Mouse (Mus musculus) E14TG2a.4 (cell line): ENCODE measurements around the gene Srgn.

ENCODE experiments used
- H3K27me3 ChIP-seq: 2 replicates; pipeline ENCODE4 v1.6.1; 2014; ENCODE audit warnings: low read length, control low read depth; ENCODE audit not compliant: insufficient read depth
- H3K36me3 ChIP-seq: 2 replicates; pipeline ENCODE4 v1.6.1; 2014; ENCODE audit warnings: low read length, control low read depth; ENCODE audit not compliant: insufficient read depth
- H3K4me1 ChIP-seq: replicated peaks from 2 replicates; pipeline ENCODE4 v1.6.1; 2014; ENCODE audit warnings: low read depth, low read length, control low read depth
- H3K4me3 ChIP-seq: replicated peaks from 2 replicates; pipeline ENCODE4 v1.5.1; 2014; ENCODE audit warnings: mild to moderate bottlenecking, low read length
- H3K9me3 ChIP-seq: 2 replicates; pipeline ENCODE4 v1.6.1; 2014; ENCODE audit warnings: low read length, control low read depth
- CTCF ChIP-seq: conservative IDR thresholded peaks from 2 replicates; pipeline ENCODE4 v1.5.1; 2014; ENCODE audit warnings: low read length
- NANOG ChIP-seq: IDR thresholded peaks from 2 replicates; pipeline ENCODE4 v1.6.1; 2014; ENCODE audit warnings: borderline replicate concordance, low read length, mixed read lengths
- POU5F1 ChIP-seq: IDR thresholded peaks from 2 replicates; pipeline ENCODE4 v1.6.1; 2014; ENCODE audit warnings: low read length, borderline replicate concordance

Gene Srgn

DNA sequence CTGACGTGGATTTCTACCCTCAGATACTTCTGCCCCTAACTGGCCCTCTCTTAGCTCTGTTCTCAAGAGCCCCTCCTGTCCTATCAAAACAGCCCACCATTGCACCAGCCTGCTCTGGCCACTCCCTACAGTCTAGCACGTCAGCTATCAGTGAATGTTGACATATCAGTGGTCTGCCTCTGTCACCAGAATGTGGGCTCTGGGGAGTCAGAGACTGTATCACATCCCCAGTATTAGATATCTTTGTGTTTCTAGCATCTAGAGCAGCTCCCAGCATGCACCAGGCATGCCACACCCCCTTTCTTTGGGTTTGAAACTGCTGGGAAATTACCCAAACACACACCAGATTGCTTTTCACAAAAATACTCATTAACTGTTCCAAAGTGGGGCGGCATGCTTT lies 13.5 kb upstream of the Srgn start:
- TF ChIP-seq POU5F1 (no peak), NANOG (no peak), CTCF (no peak)
- Histone ChIP-seq H3K4me3 (no peak overlapping the region), H3K36me3 (no peaks in the 10 kb centered on the region), H3K4me1 (peaks cover 11% of the 10 kb centered on the region), H3K27me3 (peaks cover 2% of the 10 kb centered on the region; the same call in 1 of the 2 replicates), H3K9me3 (no peaks in the 10 kb centered on the region)

DNA sequence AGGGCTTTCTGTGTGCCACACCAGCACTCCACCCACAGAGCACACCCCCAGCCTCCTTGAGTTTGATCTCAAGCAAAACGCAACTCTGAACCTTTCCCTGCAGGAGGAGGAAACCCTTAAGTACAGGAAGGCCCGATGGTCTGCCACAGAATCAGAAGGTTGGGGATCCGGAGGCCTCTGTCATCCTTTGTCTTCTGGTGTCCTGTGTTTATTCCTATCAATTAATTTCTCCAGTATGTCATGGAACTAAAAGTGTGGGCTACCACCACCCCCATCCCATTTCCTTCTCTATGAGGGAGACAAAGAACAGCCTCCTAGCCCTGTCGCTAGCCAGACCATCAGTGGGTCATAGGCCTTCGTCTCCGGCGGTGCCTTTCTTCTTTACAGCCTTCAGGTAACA lies 7.3 kb upstream of the Srgn start:
- TF ChIP-seq CTCF (no peak), POU5F1 (no peak), NANOG (no peak)
- Histone ChIP-seq H3K36me3 (no peaks in the 10 kb centered on the region), H3K27me3 (no peaks in the 10 kb centered on the region), H3K9me3 (no peaks in the 10 kb centered on the region), H3K4me3 (no peak overlapping the region), H3K4me1 (no peaks in the 10 kb centered on the region)

DNA sequence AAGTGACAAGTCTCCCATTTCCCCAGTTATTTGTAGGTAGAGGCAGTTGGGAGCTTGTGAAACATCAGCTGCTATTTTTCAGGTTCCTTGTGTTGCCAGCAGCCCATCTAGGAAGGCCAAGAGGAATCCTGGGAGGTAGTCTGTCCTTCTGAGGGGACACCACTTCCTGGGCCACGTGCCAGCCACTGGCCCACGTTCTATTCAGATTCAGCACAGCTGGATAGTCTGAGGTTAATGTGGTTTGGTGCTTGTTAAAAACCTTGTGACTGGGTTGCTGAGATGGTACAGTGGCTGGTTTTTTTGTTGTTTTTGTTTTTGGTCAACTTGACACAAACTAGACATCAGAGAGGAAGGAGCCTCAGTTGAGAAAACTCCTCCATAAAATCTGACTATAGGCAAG lies 5.6 kb upstream of the Srgn start:
- Histone ChIP-seq H3K36me3 (no peaks in the 10 kb centered on the region), H3K4me3 (no peak overlapping the region), H3K4me1 (no peaks in the 10 kb centered on the region), H3K9me3 (no peaks in the 10 kb centered on the region), H3K27me3 (no peaks in the 10 kb centered on the region)
- TF ChIP-seq CTCF, result no peak
- no peak for TF ChIP-seq NANOG
- no peak for TF ChIP-seq POU5F1

DNA sequence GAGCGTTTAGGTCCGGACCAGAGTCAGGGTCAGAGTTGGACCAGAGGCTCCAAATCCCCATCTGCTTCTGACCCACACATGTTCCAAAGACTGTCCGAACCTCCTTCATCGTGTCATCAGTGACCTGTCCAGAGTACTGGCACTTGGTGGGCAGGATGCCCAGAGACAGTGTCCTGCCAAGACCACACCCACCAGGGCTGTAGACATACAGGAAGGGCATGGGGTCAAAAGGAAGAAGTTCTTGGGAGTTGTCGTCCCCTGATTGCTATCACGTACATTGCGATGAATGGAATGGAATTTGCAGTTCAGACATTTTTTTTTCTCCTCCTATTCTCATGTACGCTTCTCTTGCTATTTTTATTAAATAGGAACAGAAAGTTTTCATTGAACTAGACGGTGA lies 2.9 kb upstream of the Srgn start:
- Histone ChIP-seq H3K4me3 (no peak overlapping the region), H3K4me1 (no peaks in the 10 kb centered on the region; the same call in 1 of the 2 replicates), H3K36me3 (no peaks in the 10 kb centered on the region), H3K27me3 (no peaks in the 10 kb centered on the region), H3K9me3 (no peaks in the 10 kb centered on the region)
- TF ChIP-seq NANOG (no peak), POU5F1 (no peak), CTCF (no peak)

DNA sequence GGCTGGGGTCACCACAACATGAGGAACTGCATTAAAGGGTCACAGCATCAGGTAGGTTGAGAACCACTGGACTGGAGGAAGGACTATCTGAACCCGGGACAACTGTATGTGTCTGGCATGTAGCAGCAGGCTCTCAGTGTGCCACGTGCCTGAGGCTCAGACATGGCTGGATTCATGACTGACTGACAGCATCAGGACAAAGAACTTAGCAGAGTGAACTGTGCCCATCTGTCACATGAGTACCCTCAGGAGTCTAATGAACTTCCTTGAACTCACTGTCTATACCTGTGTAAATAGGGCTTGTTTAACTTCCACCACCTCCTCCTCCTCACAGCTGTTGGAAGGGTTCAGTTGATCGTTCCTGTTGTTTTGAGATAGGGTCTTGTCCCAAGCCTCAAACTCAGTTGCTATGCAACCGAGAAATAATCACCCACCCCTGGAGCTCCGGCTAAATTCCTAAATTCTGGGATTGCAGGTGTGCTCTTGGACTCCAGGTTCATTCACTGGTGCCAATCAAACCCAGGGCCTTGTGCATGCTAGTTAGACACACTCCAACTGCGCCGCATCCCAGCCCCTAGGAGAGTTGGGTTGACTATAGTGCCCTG lies 4.8 kb downstream of the Srgn start:
- no peaks in the 10 kb centered on the region for H3K27me3 ChIP-seq
- TF ChIP-seq POU5F1 (no peak), CTCF (no peak), NANOG (no peak)
- H3K36me3 ChIP-seq, result no peaks in the 10 kb centered on the region
- H3K4me1 ChIP-seq, result peaks cover 34% of the 10 kb centered on the region
- no peak overlapping the region for H3K4me3 ChIP-seq
- no peaks in the 10 kb centered on the region for H3K9me3 ChIP-seq

DNA sequence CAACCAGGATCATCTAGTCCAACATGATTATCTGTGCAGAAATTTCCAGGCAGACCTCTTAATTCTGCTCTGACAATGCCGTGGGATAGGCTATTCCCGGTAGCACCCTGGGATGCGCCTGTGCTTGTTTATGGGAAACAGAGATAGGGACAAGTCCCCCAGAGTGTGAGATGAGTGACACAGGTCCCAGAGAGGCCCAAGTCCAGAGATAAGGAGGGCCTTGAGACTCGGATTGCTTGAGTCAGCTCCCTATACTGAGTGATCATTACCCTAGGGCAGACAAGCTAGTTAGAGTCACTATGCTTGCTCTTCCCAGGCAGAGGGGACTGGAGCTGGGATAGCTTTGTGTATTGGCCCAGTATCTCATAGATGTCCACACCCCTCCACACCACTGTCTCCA lies 5.5 kb downstream of the Srgn start:
- H3K27me3 ChIP-seq, result no peaks in the 10 kb centered on the region
- H3K4me1 ChIP-seq, result peaks cover 41% of the 10 kb centered on the region
- no peak overlapping the region for H3K4me3 ChIP-seq
- H3K9me3 ChIP-seq, result no peaks in the 10 kb centered on the region
- H3K36me3 ChIP-seq, result no peaks in the 10 kb centered on the region
- TF ChIP-seq CTCF (no peak), POU5F1 (no peak)

DNA sequence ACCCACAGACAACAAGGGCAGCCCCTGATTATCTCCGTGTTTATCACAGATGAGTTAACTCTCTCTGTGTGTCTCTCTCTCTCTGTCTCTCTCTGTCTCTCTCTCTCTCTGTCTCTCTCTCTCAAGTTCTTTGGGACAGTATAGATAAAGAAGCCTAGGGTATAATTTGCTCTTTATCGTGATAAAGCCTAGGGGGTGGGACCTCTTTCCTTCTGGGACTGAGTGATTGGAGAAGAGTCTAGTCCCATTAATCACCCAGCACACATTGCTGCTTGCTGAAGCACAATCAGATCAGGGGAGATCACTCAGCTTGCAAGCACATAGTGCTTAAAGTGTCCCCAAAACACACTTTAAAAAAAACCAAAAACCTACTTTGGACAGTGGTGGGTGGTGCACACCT lies 6.3 kb downstream of the Srgn start:
- no peaks in the 10 kb centered on the region for H3K36me3 ChIP-seq
- TF ChIP-seq NANOG (no peak), CTCF (no peak)
- H3K4me3 ChIP-seq, result no peak overlapping the region
- no peaks in the 10 kb centered on the region for H3K27me3 ChIP-seq
- H3K4me1 ChIP-seq, result peaks cover 47% of the 10 kb centered on the region
- no peaks in the 10 kb centered on the region for H3K9me3 ChIP-seq

DNA sequence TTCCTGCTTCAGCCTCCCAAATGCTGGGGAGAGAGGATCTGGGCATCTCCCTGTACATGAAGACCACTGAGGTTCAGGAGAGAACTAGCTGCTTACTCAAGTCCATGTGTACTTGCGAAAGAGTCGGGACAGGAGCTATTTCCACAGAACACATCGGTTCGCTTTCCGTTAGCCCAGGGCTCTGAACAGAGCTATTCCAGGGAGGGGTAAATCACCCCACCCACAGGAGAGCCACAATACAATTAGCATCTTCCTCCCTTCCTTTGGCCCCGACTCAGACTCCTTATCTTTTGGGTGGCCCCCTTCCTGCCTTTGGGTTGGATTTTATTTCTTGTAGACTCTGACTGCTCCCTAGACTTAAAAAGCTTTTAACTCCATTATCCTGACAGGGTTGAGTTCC lies 9.7 kb downstream of the Srgn start:
- no peaks in the 10 kb centered on the region for H3K36me3 ChIP-seq
- peaks cover 52% of the 10 kb centered on the region for H3K4me1 ChIP-seq
- TF ChIP-seq CTCF (no peak), POU5F1 (no peak), NANOG (no peak)
- H3K9me3 ChIP-seq, result no peaks in the 10 kb centered on the region
- H3K27me3 ChIP-seq, result no peaks in the 10 kb centered on the region
- H3K4me3 ChIP-seq, result no peak overlapping the region

DNA sequence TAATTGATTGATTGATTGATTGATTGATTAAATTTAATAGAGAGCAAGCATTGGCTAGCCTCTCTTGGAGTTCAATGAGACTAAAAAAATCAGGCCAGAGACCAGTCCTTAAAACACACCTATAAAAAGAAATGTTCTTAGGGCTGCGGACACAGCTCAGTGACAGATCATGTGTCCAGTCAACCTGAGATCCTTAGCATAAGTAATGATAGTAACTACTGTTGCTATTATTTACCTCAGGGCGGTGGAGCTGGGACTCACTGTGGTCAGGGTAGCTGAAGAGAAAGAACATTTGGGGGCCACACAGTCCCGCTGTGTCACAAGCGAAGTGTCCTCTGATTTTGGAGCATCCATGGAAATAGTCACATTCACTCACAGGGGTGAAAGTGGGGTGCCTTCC lies 14.4 kb downstream of the Srgn start:
- Histone ChIP-seq H3K27me3 (peaks cover 9% of the 10 kb centered on the region), H3K4me3 (no peak overlapping the region), H3K4me1 (peaks cover 40% of the 10 kb centered on the region), H3K36me3 (no peaks in the 10 kb centered on the region), H3K9me3 (no peaks in the 10 kb centered on the region)
- no peak for TF ChIP-seq CTCF
- no peak for TF ChIP-seq NANOG
- no peak for TF ChIP-seq POU5F1

DNA sequence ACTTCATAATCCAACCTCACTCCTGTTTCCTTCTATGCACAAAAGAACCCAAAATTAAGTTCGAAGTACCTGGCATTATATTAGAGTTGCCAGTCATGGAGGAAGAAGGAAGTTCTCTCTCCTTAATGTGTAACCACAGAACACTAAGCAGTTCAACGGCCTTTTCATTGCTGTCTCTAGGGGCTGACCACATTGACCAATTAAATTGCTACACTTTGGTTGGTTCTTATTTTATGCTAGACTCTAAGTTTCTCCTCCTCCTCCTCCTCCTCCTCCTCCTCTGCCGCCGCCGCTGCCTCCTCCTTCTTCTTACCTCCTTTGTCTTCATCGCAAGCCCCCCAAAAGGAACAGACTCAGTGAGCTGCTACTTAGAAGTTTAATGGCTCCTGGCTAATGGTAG lies 15.7 kb downstream of the Srgn start:
- TF ChIP-seq NANOG (no peak), CTCF (no peak), POU5F1 (no peak)

More for the DNA sequence above, 15.7 kb downstream of the Srgn start:
- Histone ChIP-seq H3K4me1 (peaks cover 32% of the 10 kb centered on the region), H3K36me3 (no peaks in the 10 kb centered on the region), H3K9me3 (no peaks in the 10 kb centered on the region), H3K4me3 (no peak overlapping the region), H3K27me3 (peaks cover 13% of the 10 kb centered on the region)
